Mouse (Mus musculus) heart, adult 2 months (tissue): Measurements from ENCODE around the gene Ano2.

Source experiments
- CTCF ChIP-seq: fragments of 200-600 bp; IDR thresholded peaks from 2 replicates; pipeline ENCODE4 v1.8.1; 2022; ENCODE audit warnings: antibody characterized with exemption, mild to moderate bottlenecking, moderate library complexity
- POLR2A ChIP-seq: fragments of 200-500 bp; IDR thresholded peaks from 2 replicates; pipeline ENCODE4 v1.6.1; 2011; ENCODE audit warnings: mild to moderate bottlenecking, low read depth, low read length, control low read depth; ENCODE audit not compliant: insufficient read depth

GRCm38 (mm10) chr6:126057706-126058105 lies 367.5 kb downstream of the Ano2 start:
- TF ChIP-seq CTCF (no peak), POLR2A (no peak)
